Mouse (Mus musculus): Measurements from ENCODE around the gene Fndc11. TPM values are rescaled to one million over a fixed set of nuclear protein-coding genes. Genes with fewer than 3 reads are reported as not detected.
"Not testable (repeated sequence)": the region's sequence is repeated elsewhere in the genome, so short reads cannot be mapped to it uniquely, and the experiment has no call there.

Fndc11 gene
- polyA plus RNA-seq, 1 experiment from 2014 or later = not detected

GRCm38 (mm10) chr2:181191385-181191784 lies 28.4 kb upstream of the Fndc11 start:
- not testable (repeated sequence) for H3K4me1 ChIP-seq (replicated peaks; ENCODE audit: control insufficient read depth, insufficient read depth, low read length); H3K4me3 ChIP-seq (replicated peaks; ENCODE audit: low read length); H3K27ac ChIP-seq (ENCODE audit: low read length); H3K9ac ChIP-seq (replicated peaks; ENCODE audit: low read depth, low read length); H3K27me3 ChIP-seq (replicated peaks; ENCODE audit: control insufficient read depth, insufficient read depth, low read length); H3K9me3 ChIP-seq (ENCODE audit: control insufficient read depth, low read length); H3K36me3 ChIP-seq (ENCODE audit: control insufficient read depth, insufficient read depth); H3K4me2 ChIP-seq (ENCODE audit: low read length); ATAC-seq
- WGBS = 76% methylated on average over 4 of the region's 4 CpGs

- no peak for ATAC-seq
- Histone ChIP-seq H3K4me2 (ENCODE audit: low read length) (no peak overlapping the region), H3K27me3 (replicated peaks; ENCODE audit: control insufficient read depth, insufficient read depth, low read length) (no peaks in the 10 kb centered on the region), H3K4me3 (replicated peaks; ENCODE audit: low read length) (no peak overlapping the region), H3K27ac (ENCODE audit: low read length) (no peak overlapping the region), H3K4me1 (replicated peaks; ENCODE audit: control insufficient read depth, insufficient read depth, low read length) (peaks cover 9% of the 10 kb centered on the region), H3K9ac (replicated peaks; ENCODE audit: low read depth, low read length) (no peak overlapping the region), H3K9me3 (ENCODE audit: control insufficient read depth, low read length) (no peaks in the 10 kb centered on the region), H3K36me3 (ENCODE audit: control insufficient read depth, insufficient read depth) (peaks cover 2% of the 10 kb centered on the region; the same call in 1 of the 2 replicates)
- 66% methylated on average over 4 of the region's 4 CpGs for WGBS
These were observed 27.9 kb upstream of the Fndc11 start for GRCm38 (mm10) chr2:181191936-181192335.

- Histone ChIP-seq H3K4me2 (ENCODE audit: low read length) (no peak overlapping the region), H3K36me3 (ENCODE audit: control insufficient read depth, insufficient read depth) (peaks cover 2% of the 10 kb centered on the region; the same call in 1 of the 2 replicates), H3K4me1 (replicated peaks; ENCODE audit: control insufficient read depth, insufficient read depth, low read length) (peaks cover 9% of the 10 kb centered on the region), H3K9ac (replicated peaks; ENCODE audit: low read depth, low read length) (no peak overlapping the region), H3K27ac (ENCODE audit: low read length) (no peak overlapping the region), H3K27me3 (replicated peaks; ENCODE audit: control insufficient read depth, insufficient read depth, low read length) (no peaks in the 10 kb centered on the region), H3K9me3 (ENCODE audit: control insufficient read depth, low read length) (no peaks in the 10 kb centered on the region), H3K4me3 (replicated peaks; ENCODE audit: low read length) (no peak overlapping the region)
- WGBS = 80% methylated on average over 3 of the region's 3 CpGs
- no peak for ATAC-seq
These were observed 26.8 kb upstream of the Fndc11 start for GRCm38 (mm10) chr2:181193044-181193443.

- WGBS = 91% methylated on average over 4 of the region's 4 CpGs
- Histone ChIP-seq H3K4me3 (replicated peaks; ENCODE audit: low read length) (no peak overlapping the region), H3K4me1 (replicated peaks; ENCODE audit: control insufficient read depth, insufficient read depth, low read length) (no peaks in the 10 kb centered on the region), H3K27me3 (replicated peaks; ENCODE audit: control insufficient read depth, insufficient read depth, low read length) (no peaks in the 10 kb centered on the region), H3K9ac (replicated peaks; ENCODE audit: low read depth, low read length) (no peak overlapping the region), H3K4me2 (ENCODE audit: low read length) (no peak overlapping the region), H3K27ac (ENCODE audit: low read length) (no peak overlapping the region), H3K36me3 (ENCODE audit: control insufficient read depth, insufficient read depth) (no peaks in the 10 kb centered on the region), H3K9me3 (ENCODE audit: control insufficient read depth, low read length) (no peaks in the 10 kb centered on the region)
- ATAC-seq = no peak
These were observed 23.0 kb upstream of the Fndc11 start for GRCm38 (mm10) chr2:181196628-181197300.

- no peak overlapping the region for H3K27ac ChIP-seq (ENCODE audit: low read length)
- no peak for ATAC-seq
- no peaks in the 10 kb centered on the region for H3K9me3 ChIP-seq (ENCODE audit: control insufficient read depth, low read length)
- H3K4me3 ChIP-seq (replicated peaks; ENCODE audit: low read length) = no peak overlapping the region
- no peak overlapping the region for H3K9ac ChIP-seq (replicated peaks; ENCODE audit: low read depth, low read length)
- no peaks in the 10 kb centered on the region for H3K27me3 ChIP-seq (replicated peaks; ENCODE audit: control insufficient read depth, insufficient read depth, low read length)
- no peak overlapping the region for H3K4me2 ChIP-seq (ENCODE audit: low read length)
- H3K36me3 ChIP-seq (ENCODE audit: control insufficient read depth, insufficient read depth) = no peaks in the 10 kb centered on the region
- no peaks in the 10 kb centered on the region for H3K4me1 ChIP-seq (replicated peaks; ENCODE audit: control insufficient read depth, insufficient read depth, low read length)
- 75% methylated on average over 3 of the region's 3 CpGs for WGBS
These were observed 18.2 kb upstream of the Fndc11 start for GRCm38 (mm10) chr2:181201606-181202005.

- no peak within 1 kb of the TSS for H3K27ac ChIP-seq (ENCODE audit: low read length)
- H3K27me3 ChIP-seq (replicated peaks; ENCODE audit: control insufficient read depth, insufficient read depth, low read length) = no peaks in the 10 kb centered on the region
- H3K4me1 ChIP-seq (replicated peaks; ENCODE audit: control insufficient read depth, insufficient read depth, low read length) = no peaks in the 10 kb centered on the region
- H3K4me3 ChIP-seq (replicated peaks; ENCODE audit: low read length) = no peak within 1 kb of the TSS
- H3K9me3 ChIP-seq (ENCODE audit: control insufficient read depth, low read length) = no peaks in the 10 kb centered on the region
- H3K9ac ChIP-seq (replicated peaks; ENCODE audit: low read depth, low read length) = no peak within 1 kb of the TSS
- H3K4me2 ChIP-seq (ENCODE audit: low read length) = no peak within 1 kb of the TSS
- 88% methylated on average over 3 of the region's 3 CpGs for WGBS
- no peak for ATAC-seq
- H3K36me3 ChIP-seq (ENCODE audit: control insufficient read depth, insufficient read depth) = no peaks in the 10 kb centered on the region
These were observed 17.4 kb upstream of the Fndc11 start, which contains the start of gene Ptk6 for GRCm38 (mm10) chr2:181202422-181202821. TSS of gene Ptk6 (minus strand) at chr2:181202789.

GRCm38 (mm10) chr2:181202886-181203285 lies 16.9 kb upstream of the Fndc11 start:
- no peak overlapping the region for H3K4me2 ChIP-seq (ENCODE audit: low read length)
- no peaks in the 10 kb centered on the region for H3K9me3 ChIP-seq (ENCODE audit: control insufficient read depth, low read length)
- no peak overlapping the region for H3K4me3 ChIP-seq (replicated peaks; ENCODE audit: low read length)
- H3K27me3 ChIP-seq (replicated peaks; ENCODE audit: control insufficient read depth, insufficient read depth, low read length) = no peaks in the 10 kb centered on the region
- H3K9ac ChIP-seq (replicated peaks; ENCODE audit: low read depth, low read length) = no peak overlapping the region
- 77% methylated on average over 6 of the region's 6 CpGs for WGBS
- no peaks in the 10 kb centered on the region for H3K4me1 ChIP-seq (replicated peaks; ENCODE audit: control insufficient read depth, insufficient read depth, low read length)
- H3K27ac ChIP-seq (ENCODE audit: low read length) = no peak overlapping the region
- no peak for ATAC-seq
- no peaks in the 10 kb centered on the region for H3K36me3 ChIP-seq (ENCODE audit: control insufficient read depth, insufficient read depth)

GRCm38 (mm10) chr2:181205678-181206077 lies 14.1 kb upstream of the Fndc11 start:
- WGBS = 91% methylated on average over 5 of the region's 5 CpGs
- no peak for ATAC-seq

GRCm38 (mm10) chr2:181206118-181206517 lies 13.7 kb upstream of the Fndc11 start:
- Histone ChIP-seq H3K36me3 (ENCODE audit: control insufficient read depth, insufficient read depth) (no peaks in the 10 kb centered on the region), H3K27me3 (replicated peaks; ENCODE audit: control insufficient read depth, insufficient read depth, low read length) (peaks cover 1% of the 10 kb centered on the region; the same call in 1 of the 2 replicates), H3K9ac (replicated peaks; ENCODE audit: low read depth, low read length) (no peak overlapping the region), H3K27ac (ENCODE audit: low read length) (no peak overlapping the region), H3K9me3 (ENCODE audit: control insufficient read depth, low read length) (no peaks in the 10 kb centered on the region), H3K4me1 (replicated peaks; ENCODE audit: control insufficient read depth, insufficient read depth, low read length) (no peaks in the 10 kb centered on the region), H3K4me3 (replicated peaks; ENCODE audit: low read length) (no peak overlapping the region), H3K4me2 (ENCODE audit: low read length) (no peak overlapping the region)
- WGBS = 84% methylated on average over 9 of the region's 9 CpGs
- ATAC-seq = no peak

More at GRCm38 (mm10) chr2:181205678-181206077, 14.1 kb upstream of the Fndc11 start:
- Histone ChIP-seq H3K9ac (replicated peaks; ENCODE audit: low read depth, low read length) (no peak overlapping the region), H3K4me1 (replicated peaks; ENCODE audit: control insufficient read depth, insufficient read depth, low read length) (no peaks in the 10 kb centered on the region), H3K36me3 (ENCODE audit: control insufficient read depth, insufficient read depth) (no peaks in the 10 kb centered on the region), H3K4me2 (ENCODE audit: low read length) (no peak overlapping the region), H3K4me3 (replicated peaks; ENCODE audit: low read length) (no peak overlapping the region), H3K9me3 (ENCODE audit: control insufficient read depth, low read length) (no peaks in the 10 kb centered on the region), H3K27ac (ENCODE audit: low read length) (no peak overlapping the region), H3K27me3 (replicated peaks; ENCODE audit: control insufficient read depth, insufficient read depth, low read length) (no peaks in the 10 kb centered on the region)
